Mouse (Mus musculus) bone marrow, adult 2 months (tissue): Measurements from ENCODE around the gene Hnrnpa1.

ENCODE experiments used
- CTCF ChIP-seq: fragments of 200-500 bp; IDR thresholded peaks from 2 replicates; pipeline ENCODE4 v1.5.1; 2011; ENCODE audit warnings: low read length, control low read depth; ENCODE audit not compliant: control insufficient read depth, insufficient read depth
- POLR2A ChIP-seq: fragments of 200-500 bp; IDR thresholded peaks from 2 replicates; pipeline ENCODE4 v1.6.1; 2011; ENCODE audit warnings: low read depth, mild to moderate bottlenecking, control low read depth, low read length, borderline replicate concordance; ENCODE audit not compliant: control insufficient read depth

DNA sequence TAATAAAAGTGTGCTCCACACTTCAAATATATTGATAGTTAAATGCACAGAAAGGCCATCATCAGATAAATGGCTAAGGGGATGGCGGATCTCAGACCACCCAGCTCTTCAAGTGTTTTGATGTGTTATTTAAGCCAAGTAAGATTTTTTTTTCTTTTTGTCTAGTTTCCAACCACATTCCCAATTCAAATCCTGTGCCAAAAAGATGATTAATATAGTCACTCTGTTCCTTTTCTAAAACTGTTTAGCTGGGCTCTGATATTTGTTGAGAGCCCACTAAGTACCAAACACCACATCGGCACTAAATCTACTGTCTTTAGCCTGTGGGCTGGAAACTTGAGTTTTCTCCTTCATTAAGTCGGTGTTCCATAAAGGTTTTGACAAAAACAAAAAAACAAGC, 13.2 kb upstream of the Hnrnpa1 start:
- TF ChIP-seq CTCF (no peak), POLR2A (no peak)
